Comparison of ENCODE assay signal across 16 mouse cellular contexts in the genomic region with DNA sequence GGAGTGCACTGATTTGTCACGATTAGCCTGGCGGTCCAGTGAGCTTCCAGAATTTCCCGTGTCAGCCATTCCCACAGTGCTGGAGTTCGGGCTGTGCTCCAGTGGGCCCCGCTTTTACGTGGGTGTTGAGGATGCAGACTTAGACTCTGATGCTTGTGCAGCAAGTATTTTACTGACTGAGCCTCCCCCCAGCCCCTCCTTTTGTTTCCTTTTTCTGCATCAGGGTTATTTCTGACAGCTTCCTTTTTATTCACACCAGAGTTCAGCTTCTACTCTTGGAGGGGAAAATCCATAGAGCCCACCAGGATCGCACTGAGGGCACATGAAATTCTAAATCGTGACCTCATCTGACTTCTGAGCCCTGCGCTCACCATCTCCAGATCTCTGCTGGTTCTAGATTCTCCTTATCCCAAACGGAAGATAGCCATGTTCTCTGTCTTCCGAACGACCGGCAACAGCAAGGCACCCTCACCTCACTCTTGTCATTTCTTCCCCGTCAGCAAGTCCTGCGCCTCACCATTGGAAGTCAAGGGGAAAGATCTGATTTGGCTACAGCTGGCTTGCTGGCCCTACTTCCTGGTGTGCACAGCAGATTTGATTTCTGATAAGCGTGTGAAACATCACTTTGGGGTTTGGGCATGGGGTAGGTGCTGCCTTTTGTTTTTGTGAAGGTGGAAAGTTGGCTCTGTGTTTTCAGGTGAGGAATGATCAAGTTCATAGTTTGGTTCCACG.
DNase-seq lines count a peak whose midpoint lies in the region; ATAC-seq and TF ChIP-seq lines count a peak whose summit lies in the region.
"Had no signal": no experiment of that assay in that cellular context is flagged by ENCODE, and none has a peak within 500 bp of the region (broad histone marks: within the 10 kb centered on the region; RNA-seq: fewer than 3 reads in every experiment).

No protein-coding gene starts in this region.

- H3K4me2 ChIP-seq in kidney, embryonic 16.5 days (replicated peaks; ENCODE audit: low read depth, low read length) = no peak overlapping the region
- H3K4me2 ChIP-seq in heart, embryonic 12.5 days = no peak overlapping the region
- H3K4me2 ChIP-seq: liver, embryonic 13.5 days; midbrain, embryonic 15.5 days had no signal

- no peak overlapping the region for H3K4me3 ChIP-seq in kidney, adult 2 months (ENCODE audit: insufficient read depth, low read depth, low read length)
- no peak overlapping the region for H3K4me3 ChIP-seq in kidney, embryonic 16.5 days (ENCODE audit: low read length)
- no peak overlapping the region for H3K4me3 ChIP-seq in heart, embryonic 12.5 days
- H3K4me3 ChIP-seq: liver, embryonic 13.5 days; midbrain, embryonic 15.5 days had no signal

- H3K4me1 ChIP-seq in kidney, adult 2 months (ENCODE audit: control insufficient read depth, insufficient read depth, low read length) = peaks cover 8% of the 10 kb centered on the region
- no peaks in the 10 kb centered on the region for H3K4me1 ChIP-seq in kidney, embryonic 16.5 days (ENCODE audit: insufficient read depth, low read length)
- H3K4me1 ChIP-seq in heart, embryonic 12.5 days (replicated peaks) = 0 out of 2 replicates have a peak, but pooled peaks cover 2% of the 10 kb centered on the region
- H3K4me1 ChIP-seq: midbrain, embryonic 15.5 days had no signal

- H3K36me3 ChIP-seq in kidney, adult 2 months (ENCODE audit: control insufficient read depth, insufficient read depth, low read length) = no peaks in the 10 kb centered on the region
- no peaks in the 10 kb centered on the region for H3K36me3 ChIP-seq in kidney, embryonic 16.5 days (ENCODE audit: insufficient read depth, low read length)
- H3K36me3 ChIP-seq in heart, embryonic 12.5 days = no peaks in the 10 kb centered on the region
- H3K36me3 ChIP-seq: liver, embryonic 13.5 days; midbrain, embryonic 15.5 days had no signal

- H3K9me3 ChIP-seq in kidney, embryonic 16.5 days (ENCODE audit: low read length) = no peaks in the 10 kb centered on the region
- H3K9me3 ChIP-seq in heart, embryonic 12.5 days (replicated peaks) = no peaks in the 10 kb centered on the region
- H3K9me3 ChIP-seq: G1E; liver, embryonic 13.5 days; midbrain, embryonic 15.5 days had no signal

- no peak overlapping the region for H3K9ac ChIP-seq in kidney, embryonic 16.5 days (replicated peaks; ENCODE audit: low read length)
- H3K9ac ChIP-seq in heart, embryonic 12.5 days = no peak overlapping the region
- H3K9ac ChIP-seq: liver, embryonic 13.5 days; midbrain, embryonic 15.5 days had no signal

- 71% methylated on average over 17 of the region's 17 CpGs for WGBS in kidney, adult 2 months
- 87% methylated on average over 17 of the region's 17 CpGs for WGBS in kidney, embryonic 16.5 days
- 81% methylated on average over 17 of the region's 17 CpGs for WGBS in heart, embryonic 12.5 days

- no peak for TF ChIP-seq POLR2A in kidney, adult 2 months (IDR thresholded peaks at IDR 0.05; ENCODE audit: low read depth, low read length)

- H3K27me3 ChIP-seq in kidney, adult 2 months (replicated peaks; ENCODE audit: control insufficient read depth, insufficient read depth, low read length) = no peaks in the 10 kb centered on the region
- no peaks in the 10 kb centered on the region for H3K27me3 ChIP-seq in kidney, embryonic 16.5 days (ENCODE audit: insufficient read depth, low read length)
- H3K27me3 ChIP-seq in heart, embryonic 12.5 days (replicated peaks) = no peaks in the 10 kb centered on the region
- H3K27me3 ChIP-seq: midbrain, embryonic 15.5 days had no signal

- no peak for ATAC-seq in kidney, embryonic 16.5 days (ENCODE audit: low FRiP score, low TSS enrichment)
- ATAC-seq in megakaryocyte, adult 5-6 weeks (ENCODE audit: poor library complexity, severe bottlenecking) = peak; percentile 34
- ATAC-seq in heart, embryonic 12.5 days (ENCODE audit: insufficient number of reproducible peaks, low FRiP score) = no peak
- ATAC-seq: forebrain, embryonic 16.5 days; intestine, embryonic 16.5 days; midbrain, embryonic 15.5 days had no signal

- no peak for DNase-seq in kidney, adult 2 months
- peak; percentile 59 for DNase-seq in thymus, postnatal 0 days (ENCODE audit: low spot score)
- DNase-seq in thymus, postnatal 25 days = no peak
- no peak for DNase-seq in yolk sac, embryonic 10.5 days (ENCODE audit: low spot score)
- no peak for DNase-seq in spleen, postnatal 4 days (ENCODE audit: low spot score in 2 of 2)
- DNase-seq: cerebellum, adult 11-12 months; heart, postnatal 4 days; liver, embryonic 13.5 days had no signal

- 0 out of 2 replicates have a peak overlapping the region, but pooled peaks have one; percentile 12 for H3K27ac ChIP-seq in kidney, adult 2 months (ENCODE audit: insufficient read depth, low read depth, low read length)
- H3K27ac ChIP-seq in kidney, embryonic 16.5 days (ENCODE audit: low read length) = no peak overlapping the region
- H3K27ac ChIP-seq in heart, embryonic 12.5 days (ENCODE audit: poor library complexity, severe bottlenecking) = no peak overlapping the region
- H3K27ac ChIP-seq: liver, embryonic 13.5 days; midbrain, embryonic 15.5 days; stomach, postnatal 0 days had no signal

- no peak for TF ChIP-seq CTCF in kidney, adult 2 months (conservative IDR thresholded peaks at IDR 0.05; ENCODE audit: insufficient read depth, insufficient read length, low read depth, low read length)
